In the genomic region with DNA sequence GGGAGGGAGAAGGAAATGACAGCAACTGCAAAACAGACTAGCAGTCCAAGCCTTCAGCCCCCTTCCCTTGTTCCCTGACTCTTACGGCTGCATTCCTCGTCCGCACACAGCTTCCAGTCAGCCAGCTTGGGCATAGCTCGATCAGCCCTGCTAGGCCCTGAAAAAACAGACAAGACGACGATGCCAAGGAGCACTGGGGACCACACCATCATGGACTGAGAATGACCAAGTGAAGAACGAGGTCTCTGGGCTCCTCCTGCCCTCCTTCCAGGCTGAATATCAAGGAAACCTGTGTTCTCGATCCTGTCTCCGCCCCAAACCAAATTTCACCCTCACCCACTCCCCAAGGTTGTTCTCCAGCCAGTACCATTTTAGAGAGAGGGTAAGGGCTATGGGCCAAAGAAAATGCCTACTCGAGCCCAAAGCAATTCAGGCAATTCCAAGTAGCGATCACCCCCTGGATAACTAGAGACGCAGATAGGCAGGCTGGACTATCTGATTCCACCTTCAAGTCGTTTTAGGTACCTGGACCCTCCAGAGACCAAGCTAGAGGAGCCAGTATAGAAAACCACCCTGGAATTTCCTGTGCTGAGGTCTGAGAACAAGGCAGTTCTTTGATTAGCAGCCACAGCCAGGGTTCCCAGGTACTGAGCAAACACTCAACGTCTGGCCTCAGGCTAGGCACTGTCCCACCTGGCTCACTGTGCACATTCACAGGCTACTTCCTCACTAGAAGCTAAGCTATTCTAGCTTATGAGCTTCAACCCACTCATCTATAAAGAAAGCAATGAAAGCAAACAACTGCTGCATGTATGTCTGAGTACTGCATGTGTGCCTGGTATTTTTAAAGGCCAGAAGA, we compare ENCODE assay signal across 11 mouse cellular contexts. TPM values are rescaled to one million over a fixed set of nuclear protein-coding genes. Genes with fewer than 3 reads are reported as not detected.
DNase-seq lines count a peak whose midpoint lies in the region; ATAC-seq and TF ChIP-seq lines count a peak whose summit lies in the region.
"Had no signal": no experiment of that assay in that cellular context is flagged by ENCODE, and none has a peak within 500 bp of the region (broad histone marks: within the 10 kb centered on the region; RNA-seq: fewer than 3 reads in every experiment).

A gene (minus strand): TSS at position 250 of the 859 bp plus-strand sequence.
A gene (minus strand): TSS at position 321 of the 859 bp plus-strand sequence.

- TF ChIP-seq CTCF in E14TG2a.4 (conservative IDR thresholded peaks at IDR 0.05; ENCODE audit: low read length) = no peak

- peak; percentile 90 for DNase-seq in heart, adult 11 months
- DNase-seq in heart, adult 9 months (ENCODE audit: low spot score in 2 of 2) = no peak
- peak; percentile 44 for DNase-seq in midbrain, embryonic 11.5 days (ENCODE audit: low spot score, missing footprints)
- no peak for DNase-seq in c-Kit-positive CD71-positive TER-119-positive erythroid progenitor cells, embryonic 14.5 days (ENCODE audit: low spot score)
- no peak for DNase-seq in urinary bladder, adult 2 months (ENCODE audit: low spot score)
- DNase-seq: adrenal gland, postnatal 25 days had no signal

- peaks cover 80% of the 10 kb centered on the region for H3K4me1 ChIP-seq in E14TG2a.4 (replicated peaks; ENCODE audit: low read depth, low read length)
- peaks cover 20% of the 10 kb centered on the region for H3K4me1 ChIP-seq in hindbrain, embryonic 15.5 days (replicated peaks)
- H3K4me1 ChIP-seq in midbrain, embryonic 11.5 days (ENCODE audit: control insufficient read depth, insufficient read depth, low read length) = peaks cover 8% of the 10 kb centered on the region

- H3K9me3 ChIP-seq in E14TG2a.4 (ENCODE audit: low read length) = no peaks in the 10 kb centered on the region
- H3K9me3 ChIP-seq in hindbrain, embryonic 15.5 days = no peaks in the 10 kb centered on the region
- no peaks in the 10 kb centered on the region for H3K9me3 ChIP-seq in midbrain, embryonic 11.5 days (ENCODE audit: control insufficient read depth, low read length)
- H3K9me3 ChIP-seq: G1E; heart, embryonic 10.5 days had no signal

- no peaks in the 10 kb centered on the region for H3K27me3 ChIP-seq in E14TG2a.4 (ENCODE audit: insufficient read depth, low read length)
- no peaks in the 10 kb centered on the region for H3K27me3 ChIP-seq in hindbrain, embryonic 15.5 days
- H3K27me3 ChIP-seq in midbrain, embryonic 11.5 days (ENCODE audit: control insufficient read depth, insufficient read depth, low read length) = no peaks in the 10 kb centered on the region

- H3K4me3 ChIP-seq in E14TG2a.4 (replicated peaks; ENCODE audit: low read length) = peak within 1 kb of the TSS; percentile 88
- H3K4me3 ChIP-seq in hindbrain, embryonic 15.5 days = no peak within 1 kb of the TSS
- H3K4me3 ChIP-seq in midbrain, embryonic 11.5 days (ENCODE audit: low read depth, low read length) = no peak within 1 kb of the TSS

- WGBS in hindbrain, embryonic 15.5 days = 62% methylated on average over 14 of the region's 14 CpGs
- 70% methylated on average over 14 of the region's 14 CpGs for WGBS in midbrain, embryonic 11.5 days

- peaks cover 34% of the 10 kb centered on the region for H3K36me3 ChIP-seq in E14TG2a.4 (ENCODE audit: insufficient read depth, low read length)
- peaks cover 19% of the 10 kb centered on the region for H3K36me3 ChIP-seq in hindbrain, embryonic 15.5 days
- peaks cover 14% of the 10 kb centered on the region for H3K36me3 ChIP-seq in midbrain, embryonic 11.5 days (ENCODE audit: control insufficient read depth, insufficient read depth, low read length)

- no peak within 1 kb of the TSS; the same call in 1 of the 2 replicates for H3K4me2 ChIP-seq in hindbrain, embryonic 15.5 days
- no peak within 1 kb of the TSS for H3K4me2 ChIP-seq in midbrain, embryonic 11.5 days

- peak within 1 kb of the TSS; percentile 90 for H3K27ac ChIP-seq in hindbrain, embryonic 15.5 days (replicated peaks)
- no peak within 1 kb of the TSS for H3K27ac ChIP-seq in midbrain, embryonic 11.5 days (ENCODE audit: low read depth, low read length)

- no peak for ATAC-seq in hindbrain, embryonic 15.5 days (ENCODE audit: low FRiP score, low read depth)
- no peak for ATAC-seq in midbrain, embryonic 11.5 days (ENCODE audit: low FRiP score)
- ATAC-seq in activated CD4-positive, CD25-positive, alpha-beta regulatory T cell, adult 4 months = no peak

- H3K9ac ChIP-seq in hindbrain, embryonic 15.5 days = no peak within 1 kb of the TSS
- no peak within 1 kb of the TSS for H3K9ac ChIP-seq in midbrain, embryonic 11.5 days (ENCODE audit: low read length)

RNA-seq across cellular contexts. Expression of the first gene that starts in this region (rescaled TPM):
- polyA plus RNA-seq in hindbrain, embryonic 15.5 days (2015; fragmentation: Nextera tagmentation; extraction: Ambion mirVana) = 0.39 and 1.1 TPM in 2 replicates
- not detected in 2 replicates for polyA plus RNA-seq in midbrain, embryonic 11.5 days (2014; fragmentation: Nextera tagmentation; extraction: Ambion mirVana)
- under 1 TPM in 1 of 2 experiments, not detected in 1; 0.52 TPM for polyA plus RNA-seq in activated CD4-positive, CD25-positive, alpha-beta regulatory T cell, adult 4 months (2017; shearing (Covaris generic))
- not detected in 2 replicates for polyA plus RNA-seq in urinary bladder, adult 2 months (2012; rRNA removed)
- polyA plus RNA-seq: G1E; heart, embryonic 10.5 days had no signal

RNA-seq across cellular contexts. Expression of the second gene that starts in this region (rescaled TPM):
- polyA plus RNA-seq in hindbrain, embryonic 15.5 days (2015; fragmentation: Nextera tagmentation; extraction: Ambion mirVana) = 23.9 and 26.6 TPM in 2 replicates
- polyA plus RNA-seq in midbrain, embryonic 11.5 days (2014; fragmentation: Nextera tagmentation; extraction: Ambion mirVana) = 0.93 and 1.4 TPM in 2 replicates
- polyA plus RNA-seq in activated CD4-positive, CD25-positive, alpha-beta regulatory T cell, adult 4 months (2017; shearing (Covaris generic)) = under 1 TPM in 1 of 2 experiments, not detected in 1; 0.34 TPM
- 0.23 and 0.47 TPM in 2 replicates for polyA plus RNA-seq in urinary bladder, adult 2 months (2012; rRNA removed)

Comparison
In these comparisons a context has a peak if more than half of its experiments do, and no peak if none do; other contexts are left out.
1. RNA of the second gene that starts in this region (polyA plus RNA-seq): 23.9 to 26.6 TPM in hindbrain, embryonic 15.5 days; 0.34 TPM in activated CD4-positive, CD25-positive, alpha-beta regulatory T cell, adult 4 months, 0.93 to 1.4 TPM in midbrain, embryonic 11.5 days and 0.23 to 0.47 TPM in urinary bladder, adult 2 months; every median in the first group is over 10 times any median in the second.
2. DNase-seq: peak in heart, adult 11 months (single experiment) and midbrain, embryonic 11.5 days (single experiment); none in heart, adult 9 months (0 of 2), c-Kit-positive CD71-positive TER-119-positive erythroid progenitor cells, embryonic 14.5 days (single experiment) and urinary bladder, adult 2 months (single experiment).